Mouse (Mus musculus) heart, adult 2 months (tissue): ENCODE results near the gene Cfap57.
"Not testable (repeated sequence)": the region's sequence is repeated elsewhere in the genome, so short reads cannot be mapped to it uniquely, and the experiment has no call there.

ENCODE experiments used
- CTCF ChIP-seq: fragments of 200-600 bp; IDR thresholded peaks from 2 replicates; pipeline ENCODE4 v1.8.1; 2022; ENCODE audit warnings: antibody characterized with exemption, mild to moderate bottlenecking, moderate library complexity
- EP300 ChIP-seq: fragments of 200-500 bp; IDR thresholded peaks from 2 replicates; pipeline ENCODE4 v1.6.1; 2011; ENCODE audit warnings: low read depth, low read length, control low read depth; ENCODE audit not compliant: insufficient read depth
- POLR2A ChIP-seq: fragments of 200-500 bp; IDR thresholded peaks from 2 replicates; pipeline ENCODE4 v1.6.1; 2011; ENCODE audit warnings: mild to moderate bottlenecking, low read depth, low read length, control low read depth; ENCODE audit not compliant: insufficient read depth

DNA sequence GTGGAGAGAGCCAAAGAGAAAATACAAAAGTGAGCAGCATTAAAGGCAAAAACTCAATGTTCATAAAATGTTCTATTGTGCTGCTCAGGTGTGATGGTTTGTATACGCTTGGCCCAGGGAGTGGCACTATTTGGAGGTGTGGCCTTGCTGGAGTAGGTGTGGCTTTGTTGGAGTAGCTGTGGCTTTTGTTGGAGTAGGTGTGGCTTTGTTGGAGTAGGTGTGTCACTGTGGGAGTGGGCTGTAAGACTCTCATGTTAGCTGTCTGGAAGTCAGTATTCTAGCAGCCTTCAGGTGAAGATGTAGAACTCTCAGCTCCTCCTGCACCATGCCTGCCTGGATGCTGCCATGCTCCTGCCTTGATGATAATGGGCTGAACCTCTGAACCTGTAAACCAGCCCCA lies 113.4 kb downstream of the Cfap57 start:
- not testable (repeated sequence) for TF ChIP-seq POLR2A, CTCF, EP300
